Mouse (Mus musculus) urinary bladder, postnatal 10 days (tissue): ENCODE measurements around the gene Oit1.

ENCODE experiments used
- DNase-seq: peaks from one replicate; pipeline ENCODE4 v3.0.0; 2022; ENCODE audit warnings: low spot score

The Oit1 gene

GRCm38 (mm10) chr14:8378685-8379313 lies at the start of gene Oit1:
Gene Oit1 (minus strand): TSS chr14:8378754.
- no peak for DNase-seq

- DNase-seq = no peak
These were observed 44.3 kb upstream of the Oit1 start for GRCm38 (mm10) chr14:8422833-8423232.

GRCm38 (mm10) chr14:8421199-8421787 lies 42.7 kb upstream of the Oit1 start:
- DNase-seq = no peak

- no peak for DNase-seq
These were observed 40.1 kb upstream of the Oit1 start for GRCm38 (mm10) chr14:8418610-8419009.

- DNase-seq = no peak
These were observed 27.4 kb upstream of the Oit1 start for GRCm38 (mm10) chr14:8405946-8406345.

- no peak for DNase-seq
These were observed 24.8 kb upstream of the Oit1 start for GRCm38 (mm10) chr14:8403310-8403709.

- no peak for DNase-seq
These were observed 20.0 kb upstream of the Oit1 start for GRCm38 (mm10) chr14:8398507-8398906.

GRCm38 (mm10) chr14:8395690-8396287 lies 17.2 kb upstream of the Oit1 start:
- DNase-seq = no peak

GRCm38 (mm10) chr14:8392181-8392825 lies 13.7 kb upstream of the Oit1 start:
- no peak for DNase-seq

- no peak for DNase-seq
These were observed 9.2 kb downstream of the Oit1 start for GRCm38 (mm10) chr14:8369394-8369793.

- no peak for DNase-seq
These were observed 9.7 kb downstream of the Oit1 start for GRCm38 (mm10) chr14:8368900-8369299.

- no peak for DNase-seq
These were observed 10.6 kb downstream of the Oit1 start for GRCm38 (mm10) chr14:8367727-8368520.

- DNase-seq = no peak
These were observed 11.4 kb downstream of the Oit1 start for GRCm38 (mm10) chr14:8367121-8367520.

GRCm38 (mm10) chr14:8365833-8366232 lies 12.7 kb downstream of the Oit1 start:
- DNase-seq = no peak

GRCm38 (mm10) chr14:8356836-8357235 lies 21.7 kb downstream of the Oit1 start:
- no peak for DNase-seq

GRCm38 (mm10) chr14:8355999-8356501 lies 22.5 kb downstream of the Oit1 start:
- peak; percentile 32 for DNase-seq

GRCm38 (mm10) chr14:8348927-8349326 lies 29.6 kb downstream of the Oit1 start:
- DNase-seq = no peak

GRCm38 (mm10) chr14:8346255-8346997 lies 32.1 kb downstream of the Oit1 start:
- DNase-seq = peak; percentile 60

- DNase-seq = no peak
These were observed 33.0 kb downstream of the Oit1 start for GRCm38 (mm10) chr14:8345566-8345965.

- no peak for DNase-seq
These were observed 35.9 kb downstream of the Oit1 start for GRCm38 (mm10) chr14:8342509-8343106.

GRCm38 (mm10) chr14:8340226-8340625 lies 38.3 kb downstream of the Oit1 start:
- DNase-seq = no peak
